Mouse (Mus musculus) bone marrow, adult 2 months (tissue): ENCODE data around the gene C2cd5.

Experiments used
- CTCF ChIP-seq: fragments of 200-500 bp; IDR thresholded peaks from 2 replicates; pipeline ENCODE4 v1.5.1; 2011; ENCODE audit warnings: low read length, control low read depth; ENCODE audit not compliant: control insufficient read depth, insufficient read depth
- POLR2A ChIP-seq: fragments of 200-500 bp; IDR thresholded peaks from 2 replicates; pipeline ENCODE4 v1.6.1; 2011; ENCODE audit warnings: low read depth, mild to moderate bottlenecking, control low read depth, low read length, borderline replicate concordance; ENCODE audit not compliant: control insufficient read depth

DNA sequence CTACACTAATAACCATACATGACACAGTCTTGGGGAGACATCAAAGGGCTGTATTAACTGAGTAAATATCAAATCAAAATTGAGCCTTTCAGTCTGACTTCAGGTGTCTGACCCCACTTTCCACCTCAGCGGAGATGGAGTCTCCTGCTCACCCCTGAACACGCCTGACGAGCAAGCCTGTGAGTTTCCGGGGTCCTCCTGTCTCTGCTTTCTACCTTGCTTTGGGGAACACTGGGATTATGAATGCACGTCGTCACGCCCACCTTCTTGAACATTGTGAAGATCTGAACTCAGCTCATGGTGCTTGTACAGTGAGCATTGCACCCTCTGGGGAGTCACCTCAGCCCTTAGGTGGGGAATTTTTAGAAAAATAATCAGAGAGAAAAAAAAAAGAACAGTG, 126.7 kb downstream of the C2cd5 start:
- TF ChIP-seq CTCF (no peak), POLR2A (no peak)
